Mouse (Mus musculus) liver, embryonic 14.5 days (tissue): Measurements from ENCODE around the gene Rragc.
A peak's percentile ranks its signal among the peaks of the same experiment; 100 is the strongest.

ENCODE experiments used
- CTCF ChIP-seq: IDR thresholded peaks from 2 replicates; pipeline ENCODE4 v1.5.1; 2016; ENCODE audit warnings: antibody characterized with exemption, low read depth, control low read depth
- EP300 ChIP-seq: IDR thresholded peaks from 2 replicates; pipeline ENCODE4 v1.6.1; 2016; ENCODE audit warnings: antibody characterized with exemption, low read depth

DNA sequence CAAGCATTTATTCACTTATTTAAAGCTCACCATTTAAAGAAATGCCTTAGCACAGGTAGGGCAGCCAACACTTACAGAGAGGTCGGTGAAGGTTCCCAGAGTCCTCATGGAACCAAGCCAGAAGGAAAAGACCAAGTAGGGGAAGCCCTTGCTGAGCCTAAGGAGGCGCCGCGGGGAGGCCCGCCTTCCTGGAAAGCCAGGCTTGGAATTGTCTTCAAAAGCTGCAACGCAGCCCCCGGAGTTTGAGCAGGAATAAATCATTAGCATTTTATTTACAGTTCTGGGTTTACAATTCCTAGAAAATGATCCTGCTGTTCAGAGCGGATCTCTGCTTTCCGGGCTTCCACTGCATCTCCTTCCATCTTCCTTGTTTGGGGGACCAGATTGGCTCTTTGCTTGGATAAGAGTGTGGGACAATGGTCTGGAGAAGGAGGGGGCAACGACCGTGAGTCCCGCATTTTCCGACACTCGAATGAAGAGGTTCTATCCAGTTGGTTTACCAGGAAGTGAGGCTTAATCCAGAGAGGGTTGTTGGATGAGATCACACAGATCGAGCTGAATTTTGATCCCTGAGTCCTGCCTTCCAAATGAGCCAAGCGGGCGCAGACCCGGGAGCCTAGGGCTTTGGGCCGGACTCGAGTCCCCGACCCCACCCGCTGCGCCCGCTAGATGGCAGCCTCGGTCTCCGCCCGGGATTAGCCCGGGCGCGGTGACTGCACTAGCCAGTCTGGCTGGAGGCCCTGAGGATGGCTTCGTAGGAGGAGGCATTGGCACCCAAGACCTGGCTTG is 39.7 kb downstream of the Rragc start:
- TF ChIP-seq CTCF (peak; percentile 84), EP300 (no peak)
